Mouse (Mus musculus) megakaryocyte-erythroid progenitor cell, adult 5-6 weeks (primary cell): ENCODE results near the gene Tmem174. TPM values are rescaled to one million over a fixed set of nuclear protein-coding genes. Genes with fewer than 3 reads are reported as not detected.

Experiments
- ATAC-seq: replicated peaks from 2 replicates; pipeline ENCODE4 v1.8.0; 2016; ENCODE audit warnings: mild to moderate bottlenecking, inconsistent platforms; ENCODE audit not compliant: severe bottlenecking, poor library complexity, low FRiP score, low TSS enrichment
- total RNA-seq, 2 experiments: library from RNA; stranded (forward) in 1 of 2; stranded (reverse) in 1 of 2; fragments of 200-1000, 215-1000 nt in 1 of 2; fragments of >200 nt in 1 of 2; fragmentation: Nextera tagmentation in 1 of 2; gene quantifications; 2 replicates each; pipeline ENCODE4 v1.2.3; 2014 to 2017

Gene Tmem174
- total RNA-seq, 2 experiments from 2014 or later: not detected

- ATAC-seq: no peak
Measured at GRCm38 (mm10) chr13:98636571-98636970, 639 bp downstream of the Tmem174 start.

GRCm38 (mm10) chr13:98633641-98634484 lies 3.3 kb downstream of the Tmem174 start:
- ATAC-seq: no peak

GRCm38 (mm10) chr13:98632306-98632942 lies 4.8 kb downstream of the Tmem174 start:
- no peak for ATAC-seq

DNA sequence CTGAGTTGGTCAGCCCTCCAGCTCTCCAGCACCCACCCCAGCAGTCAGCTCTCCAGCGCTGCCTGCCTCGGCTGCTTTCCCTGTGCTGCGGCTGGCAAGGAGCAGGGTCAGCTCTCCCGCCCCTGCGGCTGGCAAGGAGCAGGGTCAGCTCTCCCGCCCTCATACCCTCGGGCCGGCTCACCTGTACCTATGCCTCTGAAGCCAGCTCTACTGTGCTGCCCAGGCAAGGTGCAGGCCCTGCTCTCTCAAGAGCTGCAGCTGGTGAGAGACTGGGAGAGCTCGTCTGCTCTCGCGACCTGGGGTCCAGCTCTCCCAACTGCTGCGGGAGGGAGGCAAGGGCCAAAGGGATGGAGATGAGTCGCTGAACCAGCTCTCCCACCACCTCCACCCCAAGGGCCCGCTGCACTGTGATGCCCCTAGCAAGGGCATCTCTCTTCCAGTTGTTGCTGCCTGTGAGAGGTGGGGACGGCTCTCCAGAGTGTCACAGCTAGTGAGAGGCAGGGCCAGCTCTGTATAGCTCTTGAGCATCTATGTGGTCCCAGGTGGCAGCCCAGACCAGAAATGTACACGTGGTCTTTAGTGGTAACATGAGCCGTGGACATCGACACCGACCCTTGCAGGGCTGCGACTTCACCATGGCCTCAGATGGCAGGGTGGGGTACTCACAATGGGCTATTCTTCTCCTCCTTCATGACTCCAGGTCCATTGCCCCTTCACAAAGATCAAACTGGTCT lies 5.9 kb downstream of the Tmem174 start:
- ATAC-seq: no peak

DNA sequence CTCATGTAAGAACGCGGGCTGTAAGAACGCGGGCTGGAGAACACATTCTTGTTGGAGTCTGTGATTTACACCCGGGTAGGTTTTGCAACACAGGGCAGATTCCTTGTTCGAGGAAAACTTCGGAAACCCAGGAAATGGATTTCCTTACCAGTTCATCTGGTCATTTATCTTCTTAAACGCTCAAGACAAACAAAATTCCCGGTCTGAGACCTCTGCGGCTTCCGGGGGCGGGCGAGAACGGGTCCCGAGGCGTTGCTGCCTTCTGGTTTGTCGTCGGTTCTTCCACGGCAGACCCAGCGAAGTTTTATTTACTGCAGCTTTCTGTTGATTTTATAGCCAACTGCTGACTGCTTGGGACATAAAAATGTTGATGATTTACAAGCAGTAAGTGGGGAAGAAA lies 10.5 kb downstream of the Tmem174 start:
- no peak for ATAC-seq

DNA sequence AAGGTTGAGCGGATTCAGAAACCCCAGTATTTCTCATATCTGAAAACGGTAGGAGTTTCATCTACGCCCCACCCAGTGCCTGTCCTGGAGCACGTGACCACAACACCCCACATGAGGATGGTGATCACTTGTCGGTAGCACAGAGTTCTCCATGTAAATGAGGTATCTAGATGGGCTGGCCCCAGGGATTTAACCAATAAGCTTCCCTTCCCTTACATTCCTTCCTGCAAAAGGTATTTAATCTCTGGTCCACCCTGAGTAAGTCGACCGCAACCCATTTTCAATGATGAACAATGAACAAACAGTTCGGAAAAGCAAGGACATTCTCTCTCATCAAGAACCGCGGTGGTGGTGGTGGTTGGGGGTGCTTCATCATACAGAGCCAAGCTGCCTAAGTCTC lies 12.7 kb downstream of the Tmem174 start:
- ATAC-seq: no peak

DNA sequence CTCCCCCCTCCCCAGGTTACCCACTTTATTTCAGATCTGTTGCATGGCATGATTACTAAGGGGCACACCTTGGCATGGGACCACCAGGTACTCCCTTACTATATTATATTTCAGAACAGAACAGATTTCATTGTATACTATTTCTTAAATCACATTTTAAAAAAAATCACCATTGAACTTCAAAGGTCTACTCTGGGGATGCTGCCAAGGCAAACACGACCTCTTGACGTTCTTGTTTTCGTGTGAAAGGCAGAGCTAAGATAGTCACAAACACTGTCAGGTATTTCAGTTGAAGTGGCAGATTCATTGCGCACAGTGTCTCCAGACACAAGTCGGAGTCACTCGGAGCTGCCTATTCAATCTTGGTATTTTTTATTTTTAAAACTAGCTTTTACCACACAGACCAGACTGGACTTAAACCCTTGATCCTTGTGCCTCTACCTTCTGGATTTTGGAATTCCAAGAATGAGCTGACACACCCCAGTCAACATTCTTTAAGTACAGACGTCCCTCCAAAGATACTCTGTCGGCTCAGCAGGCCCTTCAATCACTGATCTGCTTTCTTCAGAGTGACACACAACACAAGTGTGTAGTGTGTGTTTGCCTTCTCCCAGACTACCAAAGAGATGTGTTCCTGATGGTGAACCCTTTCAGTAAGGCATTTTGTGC lies 14.2 kb downstream of the Tmem174 start:
- no peak for ATAC-seq

DNA sequence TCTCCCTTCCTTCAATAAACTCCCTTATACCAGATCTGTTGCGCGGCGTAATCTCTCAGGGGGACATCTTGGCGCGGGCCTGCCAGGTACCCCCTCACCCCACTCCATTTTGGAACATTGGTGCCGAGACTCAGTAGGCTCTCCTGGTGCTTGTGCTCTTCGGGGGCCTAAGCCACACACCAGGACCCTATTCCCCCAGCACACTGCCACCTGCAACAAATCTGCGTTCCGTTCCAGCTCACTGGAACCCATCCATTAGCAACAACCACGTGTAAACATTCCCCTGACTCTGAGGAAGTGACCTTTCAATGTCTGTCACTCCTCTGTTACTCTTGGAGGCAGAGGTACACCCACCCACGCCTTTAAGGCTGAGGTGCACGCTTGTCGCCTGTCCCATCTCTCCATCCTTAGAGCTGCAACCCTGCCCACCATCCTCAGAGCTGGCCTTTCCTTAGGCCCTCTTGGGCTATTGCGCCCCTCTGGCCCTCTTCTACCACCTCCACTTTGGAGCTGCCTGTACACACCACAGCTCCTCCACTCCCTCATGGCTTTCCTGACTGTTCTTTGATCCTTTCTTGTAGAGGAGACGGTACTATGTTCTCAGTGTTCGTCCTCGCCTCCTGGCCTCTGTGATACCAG lies 19.7 kb downstream of the Tmem174 start:
- ATAC-seq: no peak

- no peak for ATAC-seq
Measured at GRCm38 (mm10) chr13:98607885-98608477, 29.2 kb downstream of the Tmem174 start.

DNA sequence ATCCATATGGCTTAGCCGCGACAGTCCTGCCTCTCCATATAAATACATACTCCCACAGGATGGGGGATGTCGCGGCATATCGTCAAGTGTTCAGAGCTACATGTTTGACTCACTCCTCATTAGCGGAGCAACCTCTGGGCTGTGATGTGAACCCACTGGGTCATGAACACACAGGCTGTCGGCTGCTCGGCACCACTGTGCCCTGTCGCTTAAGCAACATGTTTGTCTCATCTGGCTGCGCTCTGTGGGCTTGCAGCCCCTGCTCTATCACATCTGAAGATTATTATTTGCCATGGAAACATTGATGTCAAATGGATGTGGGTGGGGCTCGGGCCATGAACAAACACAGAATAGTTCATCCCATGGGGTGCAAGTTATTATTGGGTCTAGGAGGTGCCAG lies 33.4 kb downstream of the Tmem174 start:
- no peak for ATAC-seq

DNA sequence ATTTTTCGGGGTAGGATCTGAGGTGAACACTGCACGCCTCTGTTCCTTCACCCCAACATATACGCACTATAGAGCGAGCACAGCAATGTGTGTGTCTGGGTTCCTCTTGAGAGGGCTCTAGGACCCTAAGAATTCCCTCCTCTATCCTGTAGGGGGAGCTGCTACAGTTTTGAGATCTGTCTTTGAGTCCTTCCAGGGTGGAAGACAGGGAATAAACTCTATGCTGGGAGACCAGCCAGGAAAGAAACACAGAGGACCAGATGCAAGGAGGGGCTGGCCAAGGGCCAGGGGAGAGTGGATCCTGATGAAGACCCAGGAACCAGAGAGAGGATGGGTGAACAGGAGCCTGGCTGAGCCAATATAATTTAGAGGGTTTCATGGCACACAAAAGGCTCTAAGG lies 40.5 kb downstream of the Tmem174 start:
- no peak for ATAC-seq

DNA sequence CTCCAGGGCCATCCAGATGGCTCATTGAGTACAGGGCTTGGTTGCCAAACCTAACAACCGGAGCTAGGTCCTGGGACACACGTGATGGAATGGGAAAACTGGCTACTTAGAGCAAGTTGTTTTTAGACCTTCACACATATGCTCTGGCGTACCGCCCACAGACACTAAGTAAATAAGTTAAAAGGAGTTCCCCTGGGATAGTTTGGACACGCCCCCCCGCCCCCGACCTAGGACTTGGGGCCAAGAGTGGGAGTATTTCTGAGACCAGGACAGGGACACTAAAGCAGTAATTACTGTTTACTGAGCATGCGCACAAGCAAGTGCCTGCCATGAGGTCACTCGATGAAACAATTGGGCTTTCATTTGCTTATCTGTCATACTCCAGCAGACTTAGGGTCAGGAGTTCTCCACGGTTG lies 42.5 kb downstream of the Tmem174 start:
- ATAC-seq: no peak

DNA sequence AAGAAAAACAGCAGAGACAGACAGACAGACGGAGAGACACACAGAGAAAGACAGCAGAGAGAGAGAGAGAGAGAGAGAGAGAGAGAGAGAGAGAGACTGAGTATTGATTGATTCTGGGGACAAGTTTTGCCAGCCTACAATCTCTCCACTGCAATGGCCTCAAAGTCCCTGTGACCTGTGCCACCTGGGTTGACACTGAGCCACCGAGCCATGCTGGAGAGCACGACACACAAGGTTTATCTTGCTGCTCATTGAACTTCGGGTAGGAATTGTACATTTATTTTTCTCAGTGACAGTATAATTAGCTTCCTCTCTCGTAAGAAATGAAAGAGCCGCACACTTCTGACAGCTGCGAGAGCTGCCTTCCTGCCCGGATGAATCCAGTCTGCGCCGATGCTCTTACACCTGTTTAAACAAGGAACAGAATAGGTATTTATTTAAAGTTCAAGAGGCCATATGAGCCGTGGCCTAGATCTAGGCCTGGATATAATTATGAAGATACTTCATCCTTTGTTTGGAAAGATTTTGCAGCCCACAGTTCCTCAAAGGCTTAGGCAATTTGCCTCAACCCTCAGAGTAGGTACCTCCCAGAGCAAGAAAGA lies 43.2 kb downstream of the Tmem174 start:
- no peak for ATAC-seq

- ATAC-seq: no peak
Measured at GRCm38 (mm10) chr13:98591406-98591805, 45.8 kb downstream of the Tmem174 start.

- no peak for ATAC-seq
Measured at GRCm38 (mm10) chr13:98590693-98591389, 46.4 kb downstream of the Tmem174 start.

DNA sequence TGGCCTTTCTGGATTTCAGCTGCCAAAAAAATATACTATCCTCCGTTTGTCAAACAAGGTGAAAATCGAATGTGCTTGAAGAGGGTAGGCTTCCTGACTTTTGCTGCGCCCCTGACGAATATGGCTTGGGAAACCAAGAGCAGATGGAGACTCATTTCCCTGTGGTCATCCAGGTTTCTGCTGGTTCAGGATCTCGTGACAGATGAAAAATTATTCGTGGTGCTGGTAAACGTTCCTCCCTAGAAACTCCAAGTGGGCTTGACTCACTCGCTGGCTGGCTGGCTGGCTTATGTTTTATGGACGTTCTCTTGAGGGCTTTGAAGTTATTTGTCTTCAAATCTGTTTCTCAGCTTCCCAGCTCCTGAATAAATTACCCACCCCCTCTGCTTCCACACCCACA lies 47.6 kb downstream of the Tmem174 start:
- no peak for ATAC-seq

DNA sequence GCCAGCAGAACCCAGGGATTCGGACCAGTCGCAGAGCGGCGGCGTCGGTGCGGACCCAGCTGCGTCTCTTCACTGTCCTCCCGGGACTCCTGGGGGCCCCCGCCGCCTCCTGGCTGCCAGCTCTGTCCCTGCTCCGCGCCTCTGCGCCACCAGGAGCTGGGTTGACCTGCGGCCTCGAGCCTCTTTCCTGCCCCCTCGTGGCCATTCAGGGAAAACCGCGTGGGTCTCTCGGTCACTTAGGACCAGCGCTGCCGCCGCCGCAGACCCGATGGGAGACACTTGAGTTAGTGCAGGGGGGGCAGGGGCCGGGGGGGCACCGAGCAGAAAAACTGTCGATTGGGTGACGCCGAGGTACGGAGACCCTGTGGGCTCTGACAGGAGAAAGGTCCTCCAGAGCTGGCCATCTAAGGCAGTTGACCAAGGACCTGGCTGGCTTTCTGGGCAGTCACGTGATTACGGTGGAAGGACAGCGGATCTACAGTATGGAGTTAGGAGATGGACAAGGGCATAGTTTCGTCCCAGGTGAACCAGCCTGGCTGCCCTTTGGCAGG lies 48.2 kb downstream of the Tmem174 start:
- peak; percentile 94 for ATAC-seq

DNA sequence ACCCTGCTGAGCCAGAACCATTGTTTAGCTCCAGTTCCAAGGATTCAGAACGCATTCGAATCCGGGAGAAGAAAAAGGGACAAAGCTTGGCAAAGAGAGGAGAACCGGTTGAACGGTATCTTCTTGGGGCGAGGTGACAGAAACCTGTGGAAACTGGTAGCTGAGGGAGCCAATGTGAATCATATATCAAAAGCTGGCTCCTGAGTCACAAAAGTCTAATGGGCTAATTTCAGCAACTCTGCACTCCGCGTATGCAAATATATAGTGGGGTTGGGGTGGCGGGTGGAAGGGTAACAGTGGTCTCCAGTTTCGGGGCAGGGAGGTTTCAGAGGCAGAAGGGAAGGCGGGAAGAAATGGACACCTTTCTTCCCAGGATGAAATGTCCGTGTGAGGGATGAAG lies 48.7 kb downstream of the Tmem174 start:
- no peak for ATAC-seq
